Mouse (Mus musculus) midbrain, embryonic 13.5 days (tissue): ENCODE results near the gene 4930432K21Rik. TPM values are rescaled to one million over a fixed set of nuclear protein-coding genes. Genes with fewer than 3 reads are reported as not detected.

Source experiments
- ATAC-seq: fragments of 200-750 bp; cut with Nextera tagmentation; 2 replicates; pipeline ENCODE4 v1.8.0; 2017; ENCODE audit warnings: mild to moderate bottlenecking, moderate TSS enrichment, moderate library complexity
- H3K27ac ChIP-seq: fragments of 300-500 bp; sonication (generic); 2 replicates; pipeline ENCODE4 v1.5.1; 2015; ENCODE audit warnings: inconsistent platforms, mild to moderate bottlenecking, moderate library complexity
- H3K27me3 ChIP-seq: fragments of 300-500 bp; sonication (generic); 2 replicates; pipeline ENCODE4 v1.6.1; 2015; ENCODE audit warnings: mild to moderate bottlenecking, inconsistent platforms
- H3K36me3 ChIP-seq: fragments of 300-500 bp; sonication (generic); 2 replicates; pipeline ENCODE4 v1.6.1; 2015; ENCODE audit warnings: mild to moderate bottlenecking, inconsistent platforms
- H3K4me1 ChIP-seq: fragments of 300-500 bp; sonication (generic); replicated peaks from 2 replicates; pipeline ENCODE4 v1.6.1; 2015; ENCODE audit warnings: inconsistent platforms
- H3K4me2 ChIP-seq: fragments of 300-500 bp; sonication (generic); replicated peaks from 2 replicates; pipeline ENCODE4 v1.6.1; 2015; ENCODE audit warnings: moderate library complexity, mild to moderate bottlenecking, inconsistent platforms
- H3K4me3 ChIP-seq: fragments of 300-500 bp; sonication (generic); replicated peaks from 2 replicates; pipeline ENCODE4 v1.5.1; 2015; ENCODE audit warnings: mild to moderate bottlenecking, inconsistent platforms
- H3K9ac ChIP-seq: fragments of 300-500 bp; sonication (generic); replicated peaks from 2 replicates; pipeline ENCODE4 v1.6.1; 2015; ENCODE audit warnings: mild to moderate bottlenecking, inconsistent platforms
- H3K9me3 ChIP-seq: fragments of 300-500 bp; sonication (generic); 2 replicates; pipeline ENCODE4 v1.6.1; 2016; ENCODE audit warnings: mild to moderate bottlenecking, inconsistent platforms
- WGBS: fragments of 180-500 bp; shearing (Covaris S2); methylation state at CpG from one replicate; pipeline ENCODE4 v1.1.7; 2015; 5-methylcytosine and 5-hydroxymethylcytosine counted together
- polyA plus RNA-seq: library from polyadenylated mRNA; unstranded; fragments of >200 nt; fragmentation: Nextera tagmentation; extraction: Ambion mirVana; gene quantifications from 2 replicates; pipeline ENCODE4 v1.2.1, GENCODE M21; 2015

4930432K21Rik gene
- polyA plus RNA-seq, 1 experiment from 2014 or later, result 2.7 TPM

DNA sequence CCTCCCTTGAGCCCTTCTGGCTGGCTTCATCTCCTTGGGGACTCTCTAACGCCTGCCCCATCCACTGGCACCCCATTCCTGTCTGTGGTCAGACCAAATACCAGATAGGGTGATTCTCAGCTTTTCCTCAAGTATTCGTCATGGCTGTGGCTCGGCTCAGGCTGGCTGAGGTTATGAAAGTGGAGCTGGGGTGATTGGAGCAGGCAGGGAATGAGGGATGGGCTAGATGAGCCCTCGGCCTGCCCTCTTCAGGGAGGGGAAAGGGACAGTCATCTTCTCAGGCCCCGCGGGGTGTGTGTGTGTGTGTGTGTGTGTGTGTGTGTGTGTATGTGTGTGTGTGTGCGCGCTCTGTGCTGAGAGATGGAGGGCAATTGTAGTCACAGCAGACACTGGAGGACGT, 22.2 kb upstream of the 4930432K21Rik start, which contains the start of gene Podnl1:
Podnl1 (plus strand) TSS at position 334 of the 400 bp plus-strand sequence.
- H3K27me3 ChIP-seq, result no peaks in the 10 kb centered on the region
- H3K4me1 ChIP-seq, result peaks cover 6% of the 10 kb centered on the region; the same call in 1 of the 2 replicates
- no peak for ATAC-seq
- H3K36me3 ChIP-seq, result 0 out of 2 replicates have a peak, but pooled peaks cover 2% of the 10 kb centered on the region
- no peak within 1 kb of the TSS for H3K4me3 ChIP-seq
- no peaks in the 10 kb centered on the region for H3K9me3 ChIP-seq
- no peak within 1 kb of the TSS for H3K27ac ChIP-seq
- H3K9ac ChIP-seq, result 0 out of 2 replicates have a peak within 1 kb of the TSS, but pooled peaks have one; percentile 28
- H3K4me2 ChIP-seq, result no peak within 1 kb of the TSS
- 52% methylated on average over 9 of the region's 9 CpGs for WGBS

DNA sequence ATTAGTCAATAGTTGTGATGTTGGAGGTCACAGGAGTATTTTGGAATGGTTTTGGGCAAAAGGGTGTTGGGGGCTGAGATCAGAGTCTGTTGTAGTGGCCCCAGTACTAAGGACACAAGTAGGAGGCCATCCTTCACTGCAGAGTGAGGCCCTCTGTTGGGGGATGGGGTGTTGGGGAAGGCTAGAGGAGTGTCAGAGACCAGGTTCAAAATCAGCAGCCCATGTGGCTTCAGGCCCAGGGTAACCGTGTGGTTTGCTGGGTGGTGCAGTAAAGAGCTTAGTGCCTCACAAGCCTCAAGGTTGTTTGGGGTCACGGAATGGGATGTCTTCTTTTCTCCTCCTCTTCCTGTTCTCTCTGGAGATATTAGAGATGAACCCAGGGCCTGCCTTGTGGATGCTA, 21.1 kb upstream of the 4930432K21Rik start:
- H3K36me3 ChIP-seq, result peaks cover 10% of the 10 kb centered on the region; the same call in 1 of the 2 replicates
- no peaks in the 10 kb centered on the region for H3K27me3 ChIP-seq
- H3K9me3 ChIP-seq, result no peaks in the 10 kb centered on the region
- H3K27ac ChIP-seq, result no peak overlapping the region
- H3K4me1 ChIP-seq, result peaks cover 10% of the 10 kb centered on the region; the same call in 1 of the 2 replicates
- H3K9ac ChIP-seq, result no peak overlapping the region
- ATAC-seq, result no peak
- WGBS, result 73% methylated on average over 2 of the region's 2 CpGs
- no peak overlapping the region for H3K4me2 ChIP-seq
- H3K4me3 ChIP-seq, result no peak overlapping the region

DNA sequence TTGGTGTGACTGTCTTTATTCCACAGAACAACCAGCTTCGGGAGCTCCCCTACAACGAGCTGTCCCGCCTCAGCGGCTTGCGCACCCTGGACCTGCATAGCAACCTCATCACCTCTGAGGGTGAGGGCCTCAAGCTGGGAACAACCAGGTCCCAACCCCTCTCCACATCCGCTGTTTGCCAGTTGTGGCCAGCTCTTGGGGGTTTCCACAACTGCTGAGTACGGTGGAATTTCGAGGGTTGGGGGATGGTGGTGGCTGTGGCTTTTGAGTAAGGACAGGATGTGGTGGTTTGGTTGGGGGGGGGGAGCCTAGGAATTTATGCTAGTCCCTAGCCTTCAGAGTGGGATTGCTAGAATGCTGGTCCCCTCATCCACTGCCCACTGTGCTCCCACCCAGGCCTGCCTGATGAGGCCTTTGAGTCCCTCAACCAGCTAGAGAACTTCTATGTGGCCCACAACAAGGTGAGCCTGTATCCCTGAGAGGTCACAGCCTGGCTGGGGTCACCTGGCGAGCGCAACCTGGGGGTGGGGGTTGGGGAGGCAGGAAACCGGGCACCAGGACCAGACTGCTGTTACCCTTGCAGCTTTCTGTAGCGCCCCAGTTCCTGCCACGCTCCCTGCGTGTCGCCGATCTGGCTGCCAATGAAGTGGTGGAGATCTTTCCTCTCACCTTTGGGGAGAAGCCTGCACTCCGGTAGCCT, 20.5 kb upstream of the 4930432K21Rik start:
- peaks cover 10% of the 10 kb centered on the region; the same call in 1 of the 2 replicates for H3K4me1 ChIP-seq
- H3K9me3 ChIP-seq, result no peaks in the 10 kb centered on the region
- ATAC-seq, result no peak
- H3K36me3 ChIP-seq, result peaks cover 16% of the 10 kb centered on the region
- no peaks in the 10 kb centered on the region for H3K27me3 ChIP-seq
- H3K4me3 ChIP-seq, result no peak overlapping the region
- H3K27ac ChIP-seq, result no peak overlapping the region
- H3K4me2 ChIP-seq, result no peak overlapping the region
- no peak overlapping the region for H3K9ac ChIP-seq
- WGBS, result 75% methylated on average over 17 of the region's 17 CpGs

- Histone ChIP-seq H3K36me3 (peaks cover 25% of the 10 kb centered on the region), H3K9ac (no peak overlapping the region; the same call in 1 of the 2 replicates), H3K4me2 (no peak overlapping the region), H3K27ac (no peak overlapping the region), H3K27me3 (no peaks in the 10 kb centered on the region), H3K4me3 (no peak overlapping the region), H3K9me3 (no peaks in the 10 kb centered on the region), H3K4me1 (peaks cover 10% of the 10 kb centered on the region; the same call in 1 of the 2 replicates)
- ATAC-seq, result no peak
- WGBS, result 76% methylated on average over 8 of the region's 8 CpGs
These were observed 19.5 kb upstream of the 4930432K21Rik start for GRCm38 (mm10) chr8:84128277-84128676.

- H3K9me3 ChIP-seq, result no peaks in the 10 kb centered on the region
- no peak overlapping the region for H3K27ac ChIP-seq
- peak overlapping the region; percentile 28; the same call in 1 of the 2 replicates for H3K9ac ChIP-seq
- H3K4me3 ChIP-seq, result no peak overlapping the region
- no peak overlapping the region for H3K4me2 ChIP-seq
- 0 out of 2 replicates have a peak, but pooled peaks have one; percentile 19 for ATAC-seq
- WGBS, result 40% methylated on average over 30 of the region's 30 CpGs
- no peaks in the 10 kb centered on the region for H3K27me3 ChIP-seq
- peaks cover 5% of the 10 kb centered on the region; the same call in 1 of the 2 replicates for H3K4me1 ChIP-seq
- H3K36me3 ChIP-seq, result peaks cover 51% of the 10 kb centered on the region
These were observed 17.0 kb upstream of the 4930432K21Rik start for GRCm38 (mm10) chr8:84130806-84131205.

DNA sequence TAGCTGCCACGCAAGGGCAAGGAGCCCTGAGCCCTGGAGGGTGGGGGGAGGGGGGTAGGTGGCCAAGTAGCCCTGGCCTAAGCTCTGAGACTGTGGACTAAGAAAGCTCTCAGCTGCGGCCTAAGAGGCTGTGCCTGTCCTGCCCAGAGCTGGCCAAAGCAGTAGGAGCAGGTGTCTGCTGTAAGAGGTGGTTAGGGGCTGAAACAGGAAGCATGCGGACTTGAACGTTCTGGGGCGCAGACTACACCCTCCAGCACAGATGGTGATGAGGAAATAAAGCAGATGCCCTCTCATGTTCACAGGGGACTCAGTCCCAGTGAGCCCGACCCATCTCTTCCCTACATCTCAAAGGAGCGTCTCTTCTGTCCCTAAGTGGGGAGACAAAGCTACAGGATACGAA, 15.6 kb upstream of the 4930432K21Rik start:
- no peak for ATAC-seq
- H3K9me3 ChIP-seq, result no peaks in the 10 kb centered on the region
- WGBS, result 90% methylated on average over 8 of the region's 8 CpGs
- H3K9ac ChIP-seq, result no peak overlapping the region
- H3K36me3 ChIP-seq, result peaks cover 65% of the 10 kb centered on the region
- H3K27ac ChIP-seq, result no peak overlapping the region
- H3K4me2 ChIP-seq, result no peak overlapping the region
- H3K4me3 ChIP-seq, result no peak overlapping the region
- H3K4me1 ChIP-seq, result peaks cover 5% of the 10 kb centered on the region; the same call in 1 of the 2 replicates
- H3K27me3 ChIP-seq, result no peaks in the 10 kb centered on the region

DNA sequence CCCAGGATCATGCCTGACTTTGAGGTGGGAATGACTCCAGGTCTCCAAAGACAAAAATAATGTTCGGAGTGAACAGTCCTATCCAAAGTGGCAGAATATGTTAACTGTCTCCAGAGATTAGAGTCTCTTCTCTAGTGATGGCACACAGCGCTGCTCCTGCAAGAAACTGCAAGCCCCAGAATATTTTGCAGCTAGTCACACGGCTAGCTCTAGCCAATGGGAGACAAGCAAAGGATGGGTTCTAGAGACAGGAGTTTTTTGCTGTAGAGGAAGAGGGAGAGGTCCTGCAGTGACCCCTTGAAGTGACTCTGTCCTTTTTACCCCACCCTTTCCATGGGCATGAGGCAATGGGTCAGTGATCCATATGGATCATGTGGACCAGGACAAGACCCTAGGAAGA, 10.0 kb upstream of the 4930432K21Rik start:
- H3K36me3 ChIP-seq, result peaks cover 99% of the 10 kb centered on the region
- H3K4me2 ChIP-seq, result no peak overlapping the region
- 93% methylated on average over 3 of the region's 3 CpGs for WGBS
- no peak overlapping the region for H3K27ac ChIP-seq
- ATAC-seq, result no peak
- no peaks in the 10 kb centered on the region for H3K9me3 ChIP-seq
- no peak overlapping the region for H3K9ac ChIP-seq
- H3K4me3 ChIP-seq, result no peak overlapping the region
- H3K4me1 ChIP-seq, result no peaks in the 10 kb centered on the region
- no peaks in the 10 kb centered on the region for H3K27me3 ChIP-seq

DNA sequence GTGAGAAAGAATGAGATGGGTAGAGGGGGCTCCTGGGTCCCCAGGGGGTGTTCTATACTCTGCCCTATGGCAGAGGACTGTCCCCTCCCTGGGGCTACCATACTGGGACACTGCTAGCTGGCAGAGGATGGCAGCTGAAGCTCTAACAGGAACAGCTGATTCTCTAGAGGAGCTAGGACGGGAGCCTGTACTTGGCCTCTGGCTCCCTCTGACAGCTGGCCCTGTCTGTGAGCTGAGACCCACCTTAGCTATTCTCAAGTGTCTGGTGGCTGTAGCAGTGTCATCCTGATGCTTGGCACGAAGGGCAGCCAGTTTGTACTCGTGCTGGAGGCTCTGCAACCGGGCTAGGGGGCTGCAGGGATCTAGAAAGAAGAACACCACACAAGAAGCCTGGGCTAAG, 7.0 kb upstream of the 4930432K21Rik start:
- Histone ChIP-seq H3K27me3 (no peaks in the 10 kb centered on the region), H3K9ac (no peak overlapping the region), H3K4me2 (no peak overlapping the region), H3K4me1 (peaks cover 2% of the 10 kb centered on the region; the same call in 1 of the 2 replicates), H3K4me3 (no peak overlapping the region), H3K36me3 (peaks cover 93% of the 10 kb centered on the region), H3K27ac (no peak overlapping the region), H3K9me3 (no peaks in the 10 kb centered on the region)
- WGBS, result 89% methylated on average over 4 of the region's 4 CpGs
- ATAC-seq, result 0 out of 2 replicates have a peak, but pooled peaks have one; percentile 9

DNA sequence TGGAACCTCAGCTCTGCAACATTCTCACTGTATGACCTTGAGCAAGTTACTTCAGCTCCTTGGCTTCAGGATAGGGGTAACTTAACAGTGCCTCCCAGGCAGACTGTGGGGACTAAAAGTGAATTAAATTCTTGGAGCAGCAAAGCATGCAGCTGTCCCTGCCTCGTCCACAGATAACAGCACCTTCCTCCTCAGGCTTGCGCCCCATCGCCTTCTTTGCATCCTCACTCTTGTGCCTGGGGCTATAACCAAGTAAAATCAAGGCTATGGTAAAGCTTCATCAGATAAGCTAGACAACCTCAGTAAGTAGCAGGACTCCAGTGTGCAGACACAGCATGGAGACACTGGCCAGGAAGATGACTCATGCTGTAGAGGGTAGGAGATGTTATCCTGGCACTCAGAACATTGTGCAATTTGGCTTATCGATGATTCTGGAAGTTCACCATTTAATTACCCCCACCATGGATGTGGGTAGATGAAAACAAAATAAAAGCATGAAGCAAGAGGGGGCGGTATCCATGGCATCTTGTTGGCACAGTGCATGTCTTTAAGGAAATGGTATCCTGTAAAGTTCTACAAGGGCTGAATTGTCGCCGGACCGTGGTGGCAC, 3.1 kb upstream of the 4930432K21Rik start:
- H3K9me3 ChIP-seq, result no peaks in the 10 kb centered on the region
- peaks cover 56% of the 10 kb centered on the region for H3K36me3 ChIP-seq
- H3K27me3 ChIP-seq, result no peaks in the 10 kb centered on the region
- no peak overlapping the region for H3K9ac ChIP-seq
- H3K4me2 ChIP-seq, result no peak overlapping the region
- 95% methylated on average over 8 of the region's 8 CpGs for WGBS
- H3K4me3 ChIP-seq, result no peak overlapping the region
- no peak for ATAC-seq
- H3K4me1 ChIP-seq, result peaks cover 25% of the 10 kb centered on the region
- no peak overlapping the region for H3K27ac ChIP-seq

GRCm38 (mm10) chr8:84147324-84147766, 480 bp upstream of the 4930432K21Rik start:
- peak overlapping the region; percentile 77 for H3K4me3 ChIP-seq
- peak; percentile 86 for ATAC-seq

GRCm38 (mm10) chr8:84148531-84148850, 666 bp downstream of the 4930432K21Rik start:
- Histone ChIP-seq H3K4me1 (peaks cover 25% of the 10 kb centered on the region), H3K9me3 (no peaks in the 10 kb centered on the region), H3K4me2 (peak overlapping the region; percentile 93), H3K27me3 (no peaks in the 10 kb centered on the region), H3K27ac (no peak overlapping the region), H3K9ac (0 out of 2 replicates have a peak overlapping the region, but pooled peaks have one; percentile 87), H3K4me3 (peak overlapping the region; percentile 77), H3K36me3 (peaks cover 19% of the 10 kb centered on the region)
- WGBS, result 93% methylated on average over 5 of the region's 5 CpGs
- no peak for ATAC-seq

More at GRCm38 (mm10) chr8:84147324-84147766, 480 bp upstream of the 4930432K21Rik start:
- Histone ChIP-seq H3K4me1 (peaks cover 25% of the 10 kb centered on the region), H3K9me3 (no peaks in the 10 kb centered on the region), H3K9ac (peak overlapping the region; percentile 87), H3K27ac (no peak overlapping the region), H3K36me3 (peaks cover 31% of the 10 kb centered on the region), H3K27me3 (no peaks in the 10 kb centered on the region), H3K4me2 (peak overlapping the region; percentile 93)
- 11% methylated on average over 14 of the region's 14 CpGs for WGBS

DNA sequence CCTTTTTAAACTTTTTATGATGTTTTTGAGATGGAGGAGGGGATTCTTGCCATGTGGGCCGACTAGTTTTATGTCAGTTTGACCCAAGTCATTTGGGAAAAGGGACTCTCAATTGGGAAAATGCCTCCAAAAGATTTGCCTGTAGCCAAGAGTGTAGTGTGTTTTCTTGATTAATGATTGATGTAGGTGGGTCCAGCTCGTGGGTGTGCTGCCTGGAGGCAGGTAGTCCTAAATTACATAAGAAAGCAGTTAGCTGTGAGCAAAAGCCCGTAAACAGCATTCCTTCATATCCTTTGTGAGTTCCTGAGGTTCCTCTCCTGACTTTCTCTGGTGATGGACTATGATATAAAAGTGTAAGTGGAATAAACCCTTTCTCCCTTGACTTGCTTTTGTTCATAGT, 1.4 kb downstream of the 4930432K21Rik start:
- Histone ChIP-seq H3K27me3 (no peaks in the 10 kb centered on the region), H3K9me3 (no peaks in the 10 kb centered on the region), H3K36me3 (peaks cover 12% of the 10 kb centered on the region), H3K4me2 (no peak overlapping the region), H3K27ac (no peak overlapping the region), H3K4me1 (peaks cover 25% of the 10 kb centered on the region), H3K9ac (no peak overlapping the region), H3K4me3 (no peak overlapping the region)
- 87% methylated on average over 3 of the region's 3 CpGs for WGBS
- ATAC-seq, result no peak
